Mouse (Mus musculus) MEL-GATA-1-ER (cell line): ENCODE data around the gene Pde10a.
A peak's percentile ranks its signal among the peaks of the same experiment; 100 is the strongest.

ENCODE experiments used
- DNase-seq: peaks from one replicate; pipeline ENCODE4 v3.0.0-alpha.2; 2012; ENCODE audit warnings: low read depth; ENCODE audit errors: extremely low read depth

Pde10a gene

DNA sequence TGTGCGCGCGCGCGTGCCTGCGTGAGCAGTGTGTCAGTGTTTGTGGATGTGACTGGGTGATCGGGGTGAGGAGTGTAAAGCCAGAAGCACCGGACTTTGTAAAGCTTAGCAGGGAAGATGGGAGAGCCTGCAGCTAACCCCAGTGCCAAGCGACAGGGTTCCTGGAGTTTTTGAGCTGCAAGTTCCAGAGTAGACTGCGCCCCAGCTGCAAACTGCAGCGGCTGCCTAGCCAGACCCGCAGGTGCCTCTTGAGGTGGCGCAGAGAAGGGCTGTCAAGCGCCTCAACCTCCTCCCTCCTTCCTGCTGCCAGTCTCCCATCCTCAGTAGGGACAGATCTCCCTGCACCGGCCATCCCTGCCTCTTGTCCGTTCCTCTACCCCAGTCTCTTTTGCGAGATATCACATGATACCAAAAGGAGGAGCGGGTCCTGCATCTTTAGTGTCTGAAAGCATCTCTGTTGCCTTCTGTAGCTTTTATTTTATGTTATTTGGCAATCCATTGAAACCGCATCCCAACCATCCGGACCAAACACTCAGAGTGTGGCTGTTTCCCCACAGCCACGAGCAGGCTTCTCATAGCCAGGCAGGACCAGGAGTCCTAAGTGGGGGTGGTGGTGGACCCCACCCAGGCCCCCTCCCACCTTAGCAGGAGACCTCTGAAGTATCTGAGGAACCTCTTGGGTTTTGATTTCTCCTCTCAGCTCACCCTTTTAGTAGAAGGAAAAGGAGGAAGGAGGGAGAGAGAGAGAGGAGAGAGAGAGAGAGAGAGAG is 984 bp downstream of the Pde10a start:
- DNase-seq, result no peak

- DNase-seq, result no peak
Measured at GRCm38 (mm10) chr17:8526815-8527261, 1.7 kb downstream of the Pde10a start.

DNA sequence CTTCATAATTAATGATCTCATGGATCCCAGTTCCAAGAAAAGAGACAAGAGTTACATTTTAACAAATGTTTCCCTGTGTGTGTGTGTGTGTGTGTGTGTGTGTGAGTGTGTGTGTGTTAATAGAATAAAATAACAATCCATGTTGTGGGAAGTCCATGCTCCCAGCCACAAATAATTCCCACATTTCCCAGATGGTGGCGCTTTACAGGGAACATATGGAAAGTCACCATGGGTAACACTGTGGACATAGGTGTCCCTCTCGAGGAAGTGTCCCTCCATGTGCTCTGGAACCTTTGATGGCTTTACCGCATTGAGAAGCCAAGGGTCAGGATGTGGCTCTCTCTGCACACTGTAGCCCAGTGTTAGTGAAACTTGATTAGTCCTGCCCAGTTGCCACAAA is 3.5 kb downstream of the Pde10a start:
- DNase-seq, result no peak

DNA sequence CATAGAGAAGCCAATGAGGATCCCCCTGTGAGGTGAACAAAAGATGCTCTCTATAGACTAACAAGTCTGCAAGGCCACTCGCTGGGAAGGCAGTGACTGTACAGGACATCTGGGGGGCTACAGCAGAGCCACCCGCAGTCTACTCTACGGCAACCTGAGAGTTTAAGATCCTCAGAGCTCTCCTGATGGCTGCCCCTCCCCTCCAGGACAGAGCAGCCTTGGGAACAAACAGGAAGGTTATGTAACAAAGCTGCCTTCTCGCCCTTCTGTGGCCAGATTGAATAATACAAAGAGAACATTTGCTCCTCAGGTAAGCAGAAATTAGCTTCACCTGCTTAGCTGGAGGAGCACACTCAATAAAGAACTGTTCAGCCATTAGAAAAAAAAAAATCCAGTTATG is 7.4 kb downstream of the Pde10a start:
- DNase-seq, result no peak

GRCm38 (mm10) chr17:8533828-8534227 is 8.7 kb downstream of the Pde10a start:
- DNase-seq, result peak; percentile 10

- no peak for DNase-seq
Measured at GRCm38 (mm10) chr17:8536522-8536921, 11.3 kb downstream of the Pde10a start.

- DNase-seq, result peak; percentile 6
Measured at GRCm38 (mm10) chr17:8538102-8538501, 12.9 kb downstream of the Pde10a start.

- no peak for DNase-seq
Measured at GRCm38 (mm10) chr17:8541974-8542538, 16.9 kb downstream of the Pde10a start.

DNA sequence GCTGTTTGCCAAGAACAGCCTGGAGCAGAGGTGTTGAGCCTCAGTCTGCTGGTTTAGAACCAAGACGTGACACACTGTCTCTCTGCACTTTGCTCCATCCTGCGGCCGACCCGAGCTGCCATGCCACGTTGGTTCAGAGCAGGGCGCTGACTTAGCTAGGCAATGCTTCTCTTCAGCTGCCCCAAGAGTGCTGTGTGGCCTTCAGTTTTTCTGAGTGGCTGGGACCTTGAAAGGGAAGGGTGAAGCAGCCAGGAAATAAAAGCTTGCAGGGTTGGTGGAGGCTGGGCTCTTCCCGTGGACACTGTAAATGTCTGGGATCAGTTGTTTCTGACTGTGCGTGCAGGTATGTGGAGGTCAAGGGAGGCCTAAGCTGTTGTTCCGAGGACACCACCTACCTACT is 21.2 kb downstream of the Pde10a start:
- no peak for DNase-seq

DNA sequence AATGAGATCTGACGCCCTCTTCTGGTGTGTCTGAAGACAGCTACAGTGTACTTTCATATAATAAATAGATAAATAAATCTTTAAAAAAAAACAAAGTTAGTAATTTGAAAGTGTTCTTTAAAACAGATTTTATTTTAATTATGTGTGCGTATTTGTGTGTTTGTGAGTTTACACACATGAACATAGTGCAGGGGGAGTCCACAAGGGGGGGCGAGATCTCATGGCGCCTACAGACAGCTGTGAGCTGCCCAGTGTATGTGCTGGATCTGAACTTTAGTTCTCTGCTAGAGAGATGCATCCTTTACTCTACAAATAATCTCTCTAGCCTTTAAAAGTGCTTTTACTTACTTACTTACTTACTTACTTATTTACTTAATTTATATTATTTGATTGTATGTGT is 23.6 kb downstream of the Pde10a start:
- no peak for DNase-seq

- no peak for DNase-seq
Measured at GRCm38 (mm10) chr17:8551641-8552040, 26.5 kb downstream of the Pde10a start.

- no peak for DNase-seq
Measured at GRCm38 (mm10) chr17:8552346-8553035, 27.3 kb downstream of the Pde10a start.

- DNase-seq, result no peak
Measured at GRCm38 (mm10) chr17:8553601-8554000, 28.4 kb downstream of the Pde10a start.

GRCm38 (mm10) chr17:8554219-8554618 is 29.0 kb downstream of the Pde10a start:
- DNase-seq, result no peak

DNA sequence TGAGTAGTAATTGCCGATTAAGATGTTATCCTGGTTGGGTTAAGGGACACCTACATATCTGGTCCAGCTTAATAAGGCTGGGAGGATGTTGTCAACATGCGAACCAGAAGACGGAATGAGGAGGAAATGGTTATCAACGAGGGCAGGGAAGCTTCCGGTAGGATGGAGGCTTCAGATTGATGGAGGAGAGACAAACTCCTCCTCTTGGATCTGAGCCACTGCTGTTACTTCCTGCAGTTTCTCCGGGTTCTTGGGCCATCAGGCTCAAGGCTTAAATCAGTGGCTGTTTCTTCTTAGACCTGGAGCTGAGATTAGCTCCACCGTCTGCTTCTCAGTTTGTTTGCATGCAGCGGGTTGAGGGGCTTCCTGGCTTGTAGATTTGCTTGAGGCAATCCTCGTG is 30.6 kb downstream of the Pde10a start:
- DNase-seq, result no peak

DNA sequence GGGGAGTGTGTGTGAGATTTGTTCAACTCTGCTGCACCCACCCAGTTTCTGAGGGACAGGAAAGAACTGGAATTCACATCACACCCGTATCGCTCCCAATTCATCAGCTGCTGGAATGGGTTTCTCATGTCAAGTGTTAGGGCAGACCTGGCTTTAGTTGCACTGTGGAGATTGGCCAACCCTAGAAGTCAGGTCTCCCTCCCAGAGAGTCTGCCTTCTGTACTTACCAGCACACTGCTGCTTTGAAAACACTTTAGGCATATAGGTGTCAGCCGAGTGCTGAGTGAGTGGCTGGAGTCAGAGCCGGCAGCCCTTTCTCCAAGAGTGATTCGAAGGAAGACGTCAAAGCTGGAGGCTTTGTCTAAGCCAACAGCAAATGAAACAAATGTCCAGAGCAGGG is 31.1 kb downstream of the Pde10a start:
- no peak for DNase-seq

DNA sequence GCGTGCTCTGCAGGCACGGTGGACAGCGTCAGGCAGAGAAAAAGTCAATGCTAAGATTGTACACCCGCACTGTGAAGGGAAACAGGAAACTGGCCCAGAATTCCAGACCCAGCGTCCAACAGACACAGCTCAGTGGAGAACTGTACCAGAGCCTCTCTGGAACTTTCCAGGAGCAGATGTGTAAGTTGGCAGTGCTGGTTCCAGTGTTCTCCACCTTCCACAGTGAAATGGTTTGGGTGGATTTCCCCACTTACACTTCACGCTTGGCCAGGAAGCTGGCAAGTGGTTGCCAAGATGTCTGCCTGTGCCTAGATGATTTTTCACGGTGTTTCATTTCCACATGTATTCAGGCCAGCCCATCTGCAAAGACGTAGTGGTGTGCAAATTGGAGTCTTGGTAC is 32.8 kb downstream of the Pde10a start:
- DNase-seq, result no peak

DNA sequence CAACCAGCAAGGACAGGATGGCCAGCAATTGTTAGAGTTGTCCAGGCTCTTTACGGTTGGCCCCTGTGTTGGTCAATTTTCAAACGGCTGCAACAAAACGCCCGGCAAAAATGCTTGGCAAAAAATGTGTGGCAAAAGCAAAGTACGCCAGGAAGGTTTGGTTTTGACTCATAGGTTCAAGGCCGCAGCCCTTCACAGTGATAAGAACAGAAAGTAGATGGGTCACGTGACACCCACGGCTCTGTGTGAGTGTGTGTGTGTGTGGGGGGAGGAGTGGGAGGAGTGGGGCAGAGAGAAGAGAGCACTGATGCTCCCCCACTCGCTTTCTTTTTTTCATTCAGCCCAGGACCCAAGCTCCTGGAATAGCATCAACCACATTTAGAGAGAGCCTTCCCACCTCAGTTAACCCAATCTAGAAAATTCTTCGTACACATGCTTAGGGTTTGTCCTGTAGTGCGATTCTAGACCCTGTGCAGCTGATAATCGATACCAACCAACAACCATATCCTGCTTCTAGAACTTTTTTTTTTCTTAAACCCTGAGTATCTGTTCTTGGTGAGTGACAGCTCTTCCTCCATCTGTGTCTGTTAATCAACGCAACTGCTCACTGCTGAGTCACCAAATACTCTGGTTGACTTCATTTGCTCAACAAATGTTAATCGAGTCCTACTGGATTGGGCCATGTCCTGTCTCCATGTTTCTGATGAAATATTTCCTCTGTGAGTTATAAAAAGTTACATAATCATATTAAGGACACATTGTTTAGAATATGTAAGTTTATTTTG is 37.1 kb downstream of the Pde10a start:
- no peak for DNase-seq

DNA sequence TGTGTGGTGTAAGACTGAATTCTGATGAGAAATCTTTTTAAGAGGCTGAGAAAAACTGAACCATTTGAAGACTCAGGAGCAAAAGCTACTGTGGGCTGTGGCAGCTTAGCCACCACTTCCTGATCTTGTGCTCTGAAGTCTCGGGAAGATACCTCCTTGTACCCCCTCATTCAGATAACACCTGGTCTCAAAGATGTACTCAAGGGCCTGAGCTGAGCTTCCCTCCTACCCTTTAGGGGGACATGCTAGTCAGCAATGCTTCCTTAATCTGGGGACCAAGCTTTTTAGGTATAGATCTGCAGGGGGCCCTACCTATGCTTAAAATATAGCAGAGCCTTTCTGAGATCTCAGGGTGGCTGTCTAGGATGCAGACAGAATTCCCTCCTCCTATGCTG is 37.7 kb downstream of the Pde10a start:
- DNase-seq, result no peak

- no peak for DNase-seq
Measured at GRCm38 (mm10) chr17:8566850-8567249, 41.7 kb downstream of the Pde10a start, which contains the start of gene Gm17087. TSS of gene Gm17087 (minus strand) at chr17:8566950.

- DNase-seq, result peak; percentile 41
Measured at GRCm38 (mm10) chr17:8573542-8574260, 48.5 kb downstream of the Pde10a start.
